Mouse (Mus musculus): ENCODE data around the gene Megf8.

- no peak for TF ChIP-seq CTCF (IDR thresholded peaks at IDR 0.05; ENCODE audit: borderline replicate concordance, extremely low read depth, insufficient read depth, insufficient read length)
- no peak for TF ChIP-seq POLR2A (IDR thresholded peaks at IDR 0.05; ENCODE audit: borderline replicate concordance, extremely low read depth, insufficient read depth, insufficient read length, poor library complexity, severe bottlenecking)
These were observed 46.7 kb downstream of the Megf8 start for GRCm38 (mm10) chr7:25363632-25364031.

Measured in brain, embryonic 14.5 days (tissue).